Mouse (Mus musculus): ENCODE results near the gene Aloxe3.

Gene Aloxe3

DNA sequence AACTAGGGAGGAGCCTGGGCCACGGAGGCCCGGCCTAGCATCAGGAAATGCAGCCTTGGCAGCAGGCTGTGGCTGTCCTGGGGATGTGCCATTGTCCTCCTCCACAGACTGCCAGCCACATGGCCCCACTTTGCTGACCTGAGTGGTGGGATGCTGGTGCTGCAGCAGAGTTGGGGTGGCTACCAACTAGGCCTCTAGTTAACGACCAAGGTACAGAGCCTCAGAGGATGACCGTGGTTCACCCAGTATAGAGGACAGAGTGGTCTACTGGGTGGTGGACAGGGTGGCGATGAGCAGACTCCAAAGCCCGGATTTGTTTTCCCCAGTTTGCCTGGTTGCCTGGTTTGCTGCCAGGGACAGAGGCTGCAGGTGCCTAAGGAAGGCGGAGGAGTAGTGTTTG lies 49.0 kb downstream of the Aloxe3 start:
- DNase-seq (ENCODE audit: extremely low spot score, low spot score): no peak

DNA sequence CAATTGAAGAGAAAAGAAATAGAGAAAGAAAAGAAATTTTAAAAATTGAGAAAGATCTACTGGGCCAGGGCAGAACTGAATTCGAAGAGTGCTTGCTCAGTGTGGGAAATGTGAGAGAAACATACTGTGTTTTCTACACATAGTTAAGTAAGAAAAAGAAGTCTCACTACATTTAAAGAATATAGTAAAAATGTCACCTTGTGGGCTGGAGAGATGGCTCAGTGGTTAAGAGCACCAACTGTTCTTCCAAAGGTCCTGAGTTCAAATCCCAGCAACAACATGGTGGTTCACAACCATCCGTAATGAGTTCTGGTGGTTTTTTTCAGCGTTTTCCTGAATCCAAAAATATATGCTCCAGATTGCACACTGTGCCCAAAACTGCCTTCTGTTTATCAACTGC lies 52.8 kb downstream of the Aloxe3 start:
- DNase-seq (ENCODE audit: extremely low spot score, low spot score): no peak

DNA sequence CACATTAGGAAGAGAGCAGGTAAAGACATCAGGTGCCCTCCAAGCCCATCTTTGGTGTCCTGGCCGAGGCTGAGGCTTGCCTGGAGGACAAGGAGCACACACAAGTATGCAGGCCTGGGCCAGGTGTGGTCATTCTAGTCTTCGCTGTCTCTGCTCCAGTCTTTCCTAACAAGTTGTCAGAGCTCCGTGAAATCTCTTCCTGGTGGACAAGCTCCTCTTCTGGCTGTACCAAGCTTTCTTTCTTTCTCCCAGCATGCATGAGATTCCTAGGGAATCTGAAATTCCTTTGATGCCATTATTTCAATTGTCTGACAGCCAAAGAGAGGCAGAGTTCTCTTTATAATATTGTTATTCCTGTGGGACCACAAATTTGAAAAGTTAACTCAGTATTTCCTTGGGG lies 53.8 kb downstream of the Aloxe3 start:
- no peak for DNase-seq (ENCODE audit: extremely low spot score, low spot score)

DNA sequence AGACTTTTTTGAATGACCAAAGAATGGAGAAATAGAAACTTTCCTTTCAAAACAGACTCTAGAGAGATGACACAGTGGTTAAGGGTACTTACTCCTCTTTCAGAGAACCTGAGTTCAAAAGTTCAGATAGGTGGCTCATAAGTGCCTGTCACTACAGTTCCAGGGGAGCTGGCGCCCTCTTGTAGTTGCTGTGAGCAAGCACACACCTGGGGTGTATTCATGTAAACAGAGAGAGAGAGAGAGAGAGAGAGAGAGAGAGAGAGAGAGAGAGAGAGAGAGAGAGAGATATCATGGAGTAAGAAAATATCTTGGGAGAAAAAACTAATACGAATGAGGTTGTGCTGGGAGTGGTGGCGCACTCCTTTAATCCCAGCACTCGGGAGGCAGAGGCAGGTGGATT lies 54.4 kb downstream of the Aloxe3 start:
- no peak for DNase-seq (ENCODE audit: extremely low spot score, low spot score)

DNA sequence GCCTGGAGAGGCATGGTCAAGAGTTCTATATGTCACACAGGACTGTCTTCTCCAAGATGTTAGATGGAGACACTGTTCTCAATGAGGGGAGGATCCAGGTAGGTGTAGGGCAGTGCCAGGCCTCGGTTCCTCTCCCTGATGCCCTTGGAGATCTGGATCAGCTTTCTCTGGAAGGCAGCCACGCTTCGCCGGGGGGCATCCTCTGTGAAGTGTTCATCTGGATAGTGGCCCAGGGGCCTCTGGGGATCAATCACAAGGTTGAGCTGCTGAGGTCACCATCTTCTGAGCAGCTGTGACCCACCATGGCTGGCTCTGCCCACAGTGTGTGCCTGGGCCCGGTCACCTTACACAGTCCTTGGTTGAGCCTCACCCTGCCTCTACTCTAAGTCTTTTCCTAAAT lies 59.3 kb downstream of the Aloxe3 start:
- no peak for DNase-seq (ENCODE audit: extremely low spot score, low spot score)

DNA sequence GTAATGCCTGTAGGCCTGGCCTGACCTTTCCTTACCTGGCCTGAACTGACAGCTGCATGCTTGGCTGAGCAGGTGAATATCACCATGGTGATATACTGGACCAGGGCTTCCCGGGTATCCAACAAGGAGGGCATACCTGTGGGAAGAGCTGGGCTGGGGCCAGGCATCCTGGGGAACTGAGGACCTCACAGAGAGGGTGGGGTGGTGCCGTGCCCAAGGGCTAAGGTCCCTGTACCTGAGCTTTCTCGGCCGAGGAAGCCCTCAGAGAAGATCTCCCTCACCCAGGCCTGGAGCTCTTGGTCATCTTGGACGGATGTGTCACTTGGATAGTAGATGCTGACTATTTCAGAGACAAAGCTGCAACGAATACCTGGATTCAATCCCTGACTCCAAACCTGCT lies 60.2 kb downstream of the Aloxe3 start:
- DNase-seq (ENCODE audit: extremely low spot score, low spot score): no peak

DNA sequence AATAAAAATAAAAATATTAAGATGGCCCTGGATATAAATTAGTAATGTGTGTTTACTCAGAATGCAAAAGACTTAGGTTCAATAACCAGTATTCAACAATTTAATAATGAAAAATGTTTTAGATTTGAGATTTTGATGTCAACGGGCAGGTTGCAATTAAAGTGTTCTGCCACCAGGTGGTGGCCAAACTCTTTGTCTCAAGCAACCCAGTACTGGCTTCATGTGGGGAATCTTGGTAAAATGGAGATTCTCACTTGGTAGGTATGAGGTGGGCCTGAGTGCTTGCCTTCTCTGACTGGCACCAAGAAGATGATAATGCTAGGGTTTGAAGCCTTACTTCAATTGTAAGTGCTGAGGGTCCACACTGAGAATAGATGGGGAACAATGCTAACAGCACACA lies 67.1 kb downstream of the Aloxe3 start:
- DNase-seq (ENCODE audit: extremely low spot score, low spot score): no peak

DNA sequence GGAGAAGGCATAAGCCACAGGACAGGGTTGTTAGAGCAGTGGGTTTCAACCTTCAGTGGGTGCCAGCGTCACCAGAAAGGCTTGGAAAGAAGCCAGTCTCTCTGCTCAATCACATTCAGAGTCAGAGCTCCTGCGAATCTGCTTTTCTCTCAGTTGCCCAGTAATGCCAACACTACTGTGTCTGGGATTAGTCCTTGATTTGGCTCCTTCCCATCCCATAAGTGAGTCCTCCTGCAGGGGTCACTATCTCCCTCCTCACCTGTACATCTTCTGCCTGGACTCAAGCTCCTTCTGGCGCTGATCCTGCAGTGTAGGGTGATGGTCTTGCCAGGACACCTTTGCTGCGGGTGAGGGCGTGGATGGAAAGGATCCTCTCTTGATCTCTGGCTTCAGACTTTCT lies 71.1 kb downstream of the Aloxe3 start:
- DNase-seq (ENCODE audit: extremely low spot score, low spot score): no peak

DNA sequence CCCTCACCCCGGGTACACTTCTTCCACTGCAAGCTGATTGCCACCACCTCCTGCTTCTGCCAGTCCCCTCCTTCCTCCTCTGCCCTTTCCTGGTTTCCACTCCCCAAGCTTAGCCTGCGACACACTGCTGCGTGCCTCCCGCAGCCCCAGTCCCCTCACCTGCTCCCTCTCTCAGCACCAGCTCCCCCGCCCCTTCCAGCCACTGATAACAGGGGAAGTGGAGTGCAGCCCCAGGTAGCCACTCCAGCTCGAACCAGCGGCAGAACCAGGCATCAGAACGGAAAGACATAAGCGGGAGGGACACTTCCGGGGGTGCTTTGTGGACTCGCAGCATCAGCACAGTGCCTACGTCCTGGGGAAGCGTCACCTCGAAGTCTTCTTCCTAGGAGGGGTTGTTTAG lies 71.5 kb downstream of the Aloxe3 start:
- no peak for DNase-seq (ENCODE audit: extremely low spot score, low spot score)

DNA sequence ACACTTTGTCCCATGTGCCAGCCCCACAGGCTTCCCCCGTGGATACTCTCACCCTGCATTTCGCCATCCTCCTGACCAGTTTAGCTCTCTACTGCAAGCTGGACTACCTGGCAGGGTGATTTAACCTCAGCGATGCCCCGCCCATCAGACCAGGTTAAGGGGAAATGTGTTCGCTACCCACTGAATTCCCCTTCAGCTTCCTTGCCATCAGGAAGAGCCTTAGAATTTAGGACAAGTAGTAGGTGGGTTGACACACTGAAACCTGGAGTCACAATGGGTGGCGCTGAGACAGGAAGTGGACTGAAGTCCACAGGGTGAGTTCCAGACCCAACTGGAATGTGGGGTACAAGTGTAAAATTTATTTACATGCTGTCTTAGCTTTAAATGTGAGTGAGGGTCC lies 72.0 kb downstream of the Aloxe3 start, which contains the start of gene Alox8:
Alox8 (minus strand) TSS at position 101 of the 400 bp plus-strand sequence.
- no peak for DNase-seq (ENCODE audit: extremely low spot score, low spot score)
